Comparison of ENCODE assay signal across 8 mouse cellular contexts in the genomic region with DNA sequence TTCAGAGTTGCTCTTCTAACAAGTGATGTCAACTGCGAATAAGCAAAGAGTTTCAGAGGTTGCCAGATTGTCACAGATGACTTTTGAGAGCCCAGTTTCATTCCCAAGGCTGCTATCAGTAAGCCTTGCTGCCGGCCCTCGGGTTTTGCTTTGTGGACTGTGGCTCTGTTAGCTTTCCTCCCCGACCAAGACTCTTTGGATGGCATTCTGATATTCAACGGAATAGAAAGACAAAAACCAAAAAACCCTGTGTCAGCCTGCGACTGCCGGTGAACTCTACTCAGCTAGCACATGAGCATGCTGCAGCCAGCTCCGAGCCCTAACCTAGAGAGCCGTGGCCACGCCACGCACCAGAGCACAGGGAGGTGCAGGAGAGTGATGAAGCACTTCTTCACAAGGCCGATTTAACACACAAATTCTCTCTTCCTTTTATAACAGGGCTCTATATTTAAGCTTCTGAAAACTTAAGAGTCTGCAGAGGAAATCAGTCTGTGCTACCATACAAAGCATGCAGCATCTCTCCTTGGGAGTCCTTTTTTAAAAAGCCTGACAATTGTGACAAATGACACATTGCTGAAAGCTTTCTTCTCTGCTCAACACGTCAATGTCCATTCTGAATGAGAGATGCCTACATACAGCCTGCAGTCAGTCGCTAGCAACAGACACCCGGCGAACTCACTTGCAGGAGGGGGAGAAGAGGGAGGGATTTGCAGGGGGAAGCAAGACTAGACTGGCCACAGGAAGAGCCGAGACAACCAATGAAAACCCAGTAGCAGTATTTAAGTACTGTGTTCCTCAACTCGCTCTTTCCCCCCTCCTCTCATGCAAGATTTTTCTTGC.
DNase-seq lines count a peak whose midpoint lies in the region; ATAC-seq lines count a peak whose summit lies in the region.

No protein-coding gene starts in this region.

- peak overlapping the region; percentile 42 for H3K4me2 ChIP-seq in intestine, embryonic 16.5 days (ENCODE audit: low read depth, low read length)
- peak overlapping the region; percentile 51 for H3K4me2 ChIP-seq in midbrain, embryonic 13.5 days (replicated peaks)
- H3K4me2 ChIP-seq in stomach, embryonic 16.5 days (ENCODE audit: low read depth, low read length) = peak overlapping the region; percentile 52

- no peaks in the 10 kb centered on the region for H3K36me3 ChIP-seq in intestine, embryonic 16.5 days (ENCODE audit: control insufficient read depth, insufficient read depth, low read length)
- H3K36me3 ChIP-seq in midbrain, embryonic 13.5 days = no peaks in the 10 kb centered on the region
- H3K36me3 ChIP-seq in stomach, embryonic 16.5 days (ENCODE audit: control insufficient read depth, insufficient read depth, low read length) = no peaks in the 10 kb centered on the region

- intact Hi-C loops in left cerebral cortex, postnatal 36 days (cut with DNase I) = loop anchor here (5.0 kb wide), 2 partner anchors 32 to 82 kb away; no protein-coding TSS in a partner anchor

- peaks cover 2% of the 10 kb centered on the region; the same call in 1 of the 2 replicates for H3K4me1 ChIP-seq in intestine, embryonic 16.5 days (ENCODE audit: control insufficient read depth, insufficient read depth, low read length)
- H3K4me1 ChIP-seq in midbrain, embryonic 13.5 days (replicated peaks) = peaks cover 51% of the 10 kb centered on the region
- peaks cover 10% of the 10 kb centered on the region; the same call in 1 of the 2 replicates for H3K4me1 ChIP-seq in stomach, embryonic 16.5 days (ENCODE audit: control insufficient read depth, insufficient read depth, low read length)

- DNase-seq in R1 (ENCODE audit: low read depth, low spot score) (peak; percentile 50), adipocyte (ENCODE audit: low spot score) (no peak)
- DNase-seq in cerebellum, adult 8-10 months = peak; percentile 29
- DNase-seq in frontal cortex, postnatal 10 days (ENCODE audit: low spot score in 2 of 2) = peak; percentile 66 to 70
- DNase-seq in left cerebral cortex, postnatal 36 days (ENCODE audit: low spot score in 2 of 2) = peak; percentile 76 to 82

- H3K27me3 ChIP-seq in intestine, embryonic 16.5 days (replicated peaks; ENCODE audit: control insufficient read depth, insufficient read depth, low read length) = no peaks in the 10 kb centered on the region
- H3K27me3 ChIP-seq in midbrain, embryonic 13.5 days = no peaks in the 10 kb centered on the region
- no peaks in the 10 kb centered on the region for H3K27me3 ChIP-seq in stomach, embryonic 16.5 days (ENCODE audit: control insufficient read depth, insufficient read depth, low read length)

- peak overlapping the region; percentile 22 for H3K4me3 ChIP-seq in intestine, embryonic 16.5 days (ENCODE audit: low read length)
- peak overlapping the region; percentile 24 for H3K4me3 ChIP-seq in midbrain, embryonic 13.5 days (replicated peaks)
- peak overlapping the region; percentile 41 for H3K4me3 ChIP-seq in stomach, embryonic 16.5 days (replicated peaks; ENCODE audit: low read length)

- 42% methylated on average over 18 of the region's 18 CpGs for WGBS in intestine, embryonic 16.5 days
- WGBS in midbrain, embryonic 13.5 days = 34% methylated on average over 18 of the region's 18 CpGs
- 35% methylated on average over 18 of the region's 18 CpGs for WGBS in stomach, embryonic 16.5 days

- no peaks in the 10 kb centered on the region for H3K9me3 ChIP-seq in intestine, embryonic 16.5 days (ENCODE audit: control insufficient read depth, low read length)
- no peaks in the 10 kb centered on the region for H3K9me3 ChIP-seq in midbrain, embryonic 13.5 days
- no peaks in the 10 kb centered on the region for H3K9me3 ChIP-seq in stomach, embryonic 16.5 days (replicated peaks; ENCODE audit: control insufficient read depth, low read length)

- peak overlapping the region; percentile 46; the same call in 1 of the 2 replicates for H3K9ac ChIP-seq in intestine, embryonic 16.5 days (ENCODE audit: low read depth, low read length)
- H3K9ac ChIP-seq in midbrain, embryonic 13.5 days (replicated peaks) = peak overlapping the region; percentile 43
- peak overlapping the region; percentile 42 for H3K9ac ChIP-seq in stomach, embryonic 16.5 days (ENCODE audit: low read length)

- ATAC-seq in intestine, embryonic 16.5 days = peak; percentile 87
- ATAC-seq in midbrain, embryonic 13.5 days = peak; percentile 91
- peak; percentile 84 for ATAC-seq in stomach, embryonic 16.5 days (ENCODE audit: insufficient read depth, low FRiP score)

- peak overlapping the region; percentile 39; the same call in 1 of the 2 replicates for H3K27ac ChIP-seq in intestine, embryonic 16.5 days (ENCODE audit: low read length)
- H3K27ac ChIP-seq in midbrain, embryonic 13.5 days = peak overlapping the region; percentile 75
- peak overlapping the region; percentile 17; the same call in 1 of the 2 replicates for H3K27ac ChIP-seq in stomach, embryonic 16.5 days (ENCODE audit: low read length)

Comparison
In these comparisons a context has a peak if more than half of its experiments do, and no peak if none do; other contexts are left out.
1. H3K27ac ChIP-seq: peak in every context shown above with its lines; median percentile 75 in midbrain, embryonic 13.5 days; 39 in intestine, embryonic 16.5 days; 17 in stomach, embryonic 16.5 days.